Mouse (Mus musculus) MEL-GATA-1-ER (cell line): ENCODE data around the gene Grik5.

Source experiments
- DNase-seq: peaks from one replicate; pipeline ENCODE4 v3.0.0-alpha.2; 2012; ENCODE audit warnings: low read depth; ENCODE audit errors: extremely low read depth

Grik5 gene

DNA sequence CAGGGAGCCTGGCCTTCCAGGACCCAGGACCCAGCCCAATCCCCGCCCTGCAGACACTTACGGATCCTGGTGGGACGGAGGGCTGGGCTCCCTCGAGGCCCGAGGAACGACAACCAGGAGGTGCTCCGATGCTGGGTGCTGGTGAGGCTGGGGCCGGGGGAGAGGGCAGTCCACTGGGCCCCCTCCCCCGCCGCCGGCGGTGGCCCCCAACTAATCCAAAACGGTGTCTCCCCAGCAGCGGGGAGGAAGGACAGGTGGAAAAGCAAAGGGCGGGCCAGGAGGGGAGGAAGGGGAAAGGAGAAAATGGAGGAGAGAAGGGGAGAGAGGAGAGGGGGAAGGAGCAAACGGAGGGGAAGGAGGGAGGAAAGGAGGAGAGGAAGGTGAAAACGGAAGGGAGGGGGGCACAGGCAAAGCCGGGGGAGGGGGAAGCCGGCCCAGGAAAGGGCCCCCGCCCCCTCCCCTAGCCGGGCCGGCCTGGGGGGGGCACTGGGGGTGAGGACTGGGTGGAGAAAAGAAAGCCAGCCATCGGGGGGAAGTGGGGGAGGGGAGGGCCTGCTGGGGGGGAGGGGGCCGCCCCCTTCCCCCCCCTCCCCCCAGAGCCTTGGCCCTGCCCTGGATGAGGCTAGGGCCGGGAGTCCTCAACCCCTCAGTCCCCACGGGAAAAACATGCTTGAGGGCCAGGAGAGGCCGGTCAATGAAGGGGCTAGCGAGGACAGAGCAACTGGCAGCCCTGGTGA is at the start of gene Grik5, which contains the start of gene Zfp574:
Gene Grik5 (minus strand): TSS at position 368 of the 737 bp plus-strand sequence.
Gene Zfp574 (plus strand): TSS at position 589 of the 737 bp plus-strand sequence.
- no peak for DNase-seq

DNA sequence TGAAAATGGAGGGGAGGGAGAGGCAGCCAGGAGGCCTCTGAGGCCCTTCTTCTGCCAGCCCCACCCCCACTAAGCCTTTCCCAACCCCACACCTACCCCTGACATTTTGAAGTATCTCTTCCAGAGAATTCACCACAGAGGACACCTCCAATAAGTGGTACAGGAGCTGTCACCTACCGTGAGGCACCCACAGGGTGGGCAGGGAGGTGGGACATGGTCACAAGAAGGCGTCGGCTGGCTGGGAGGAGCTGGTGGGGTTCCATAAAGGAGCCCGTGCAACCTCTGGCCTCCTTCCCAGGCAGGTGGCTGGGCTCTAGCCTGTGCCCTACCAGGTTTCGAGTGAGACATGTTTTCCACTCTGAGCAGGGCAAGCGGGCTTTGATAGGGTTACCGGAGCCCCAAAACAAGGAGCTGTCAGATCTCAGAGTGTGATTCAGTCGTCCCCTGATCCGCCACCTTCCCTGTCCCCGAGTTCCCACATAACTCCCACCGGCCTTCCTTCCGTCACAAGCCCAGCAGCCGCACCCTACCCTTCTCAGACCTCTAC is 49.2 kb upstream of the Grik5 start:
- DNase-seq, result no peak

DNA sequence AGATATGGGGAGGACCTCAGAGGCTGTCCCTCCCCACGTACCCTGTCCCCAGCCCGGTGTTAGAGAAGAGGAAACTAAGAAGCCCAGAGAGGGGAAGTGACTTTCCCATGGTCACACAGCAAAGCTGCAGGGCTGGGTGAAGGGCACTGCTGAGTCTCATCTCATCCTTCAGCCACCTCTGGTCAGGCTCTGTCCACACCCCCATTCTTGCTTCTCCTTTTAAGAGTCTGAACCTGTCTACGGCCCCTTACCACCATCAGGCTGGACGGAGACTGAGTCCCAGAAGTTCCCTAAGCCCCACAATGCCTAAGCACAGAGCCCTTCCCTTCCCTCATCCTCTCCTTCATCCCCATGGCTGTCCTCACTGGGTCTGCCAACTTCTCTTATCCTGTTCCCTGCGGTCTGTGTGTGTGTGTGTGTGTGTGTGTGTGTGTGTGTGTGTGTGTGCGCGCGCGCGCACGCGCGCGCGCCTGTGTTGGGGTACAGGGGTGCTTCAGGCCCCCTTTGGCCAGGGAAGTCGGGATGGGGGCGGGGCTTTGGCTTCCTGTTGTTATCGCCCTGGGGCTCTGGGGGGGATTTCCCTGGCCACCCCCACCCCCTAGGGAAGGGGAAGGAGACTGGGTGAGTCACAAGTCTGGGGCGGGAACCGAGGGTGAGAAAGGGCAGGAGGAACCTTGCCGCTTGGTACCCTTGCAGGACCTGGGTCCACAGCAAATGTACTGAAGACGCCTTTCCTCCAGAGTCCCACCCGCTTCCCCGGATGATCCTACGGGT is 48.1 kb upstream of the Grik5 start:
- peak; percentile 63 for DNase-seq

DNA sequence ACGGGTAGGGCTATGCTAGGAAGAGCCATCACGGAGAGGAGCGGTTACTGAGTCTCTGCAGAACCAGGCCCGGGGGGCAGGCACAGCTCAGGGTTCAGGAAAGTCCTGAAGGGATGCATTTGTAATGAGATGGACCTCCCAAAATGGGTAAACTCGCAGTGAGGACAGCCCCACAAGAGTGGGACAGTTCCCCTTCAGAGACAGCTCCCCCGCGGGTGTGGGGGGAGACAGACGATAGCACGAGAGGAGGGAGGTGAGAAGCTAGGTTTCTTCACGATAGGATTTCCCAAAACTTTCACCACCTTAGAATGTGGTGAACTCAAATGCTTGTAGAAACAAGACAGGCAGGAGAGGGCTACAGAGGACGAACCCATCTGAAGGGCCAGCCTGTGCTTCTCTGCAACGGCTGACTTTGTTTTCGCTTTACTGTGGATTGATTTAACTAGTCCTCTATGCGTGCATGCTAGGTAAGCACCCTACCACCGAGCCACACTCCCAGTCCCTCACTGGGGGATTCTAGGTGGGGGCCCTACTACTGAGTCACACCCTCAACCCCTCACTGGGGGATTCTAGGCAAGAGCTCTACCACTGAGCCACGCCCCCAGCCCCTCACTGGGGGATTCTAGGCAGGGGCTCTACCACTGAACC is 40.9 kb upstream of the Grik5 start:
- no peak for DNase-seq

DNA sequence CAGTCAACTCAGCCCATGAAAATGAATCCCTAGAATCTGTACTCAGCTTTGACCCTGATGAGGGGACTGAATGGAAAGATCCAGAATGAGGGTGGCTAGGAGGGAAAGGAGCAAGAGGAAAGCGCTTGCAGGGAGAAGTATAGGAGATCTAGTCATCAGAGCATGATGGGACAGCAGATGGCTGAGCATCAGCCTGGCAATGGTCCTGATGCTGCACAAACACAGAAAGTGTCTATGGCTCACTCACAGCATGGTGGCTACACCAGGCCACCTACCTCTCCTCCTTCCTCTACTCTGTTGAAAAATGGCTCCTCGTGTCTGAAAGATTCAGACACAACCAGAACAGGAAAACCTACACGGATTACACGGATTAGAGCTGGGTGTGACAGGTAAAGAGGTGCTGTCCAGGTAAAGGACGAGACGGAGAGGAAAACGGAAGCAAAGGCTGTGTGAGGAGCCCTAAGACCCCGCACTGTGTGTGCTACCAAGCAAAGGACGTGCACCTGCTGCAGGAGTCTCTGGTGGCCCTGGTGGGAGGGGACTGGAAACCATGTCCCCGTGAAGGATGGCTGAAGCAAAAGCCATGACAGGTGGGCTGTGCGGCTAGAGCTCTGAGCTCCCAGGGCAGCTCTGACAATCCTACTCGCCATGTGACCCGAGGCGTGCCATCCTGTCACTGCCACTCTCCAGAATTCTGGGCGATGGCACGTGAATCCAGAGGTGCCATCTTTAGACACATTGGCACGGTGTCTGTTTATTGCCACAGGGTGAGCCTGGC is 40.2 kb upstream of the Grik5 start:
- no peak for DNase-seq

DNA sequence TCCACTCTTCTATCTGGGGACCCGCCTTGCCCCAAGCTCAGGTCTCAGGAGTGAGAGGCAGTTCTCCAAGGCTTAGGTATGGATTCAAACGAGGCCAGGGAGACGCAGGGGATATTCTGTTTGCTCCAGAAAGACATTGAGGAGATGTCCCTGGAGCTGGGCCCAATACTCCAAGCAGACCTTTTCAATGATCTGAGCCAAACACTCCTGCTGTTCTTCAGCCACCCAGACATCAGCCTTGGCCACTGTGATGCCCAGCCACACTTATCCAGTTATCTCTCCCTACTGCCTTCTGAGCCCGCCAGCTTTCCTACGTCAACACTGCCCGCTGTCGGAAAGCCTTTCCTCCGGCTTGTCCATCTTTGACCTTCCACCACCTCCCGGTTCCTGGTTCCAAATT is 38.2 kb upstream of the Grik5 start:
- DNase-seq, result no peak

DNA sequence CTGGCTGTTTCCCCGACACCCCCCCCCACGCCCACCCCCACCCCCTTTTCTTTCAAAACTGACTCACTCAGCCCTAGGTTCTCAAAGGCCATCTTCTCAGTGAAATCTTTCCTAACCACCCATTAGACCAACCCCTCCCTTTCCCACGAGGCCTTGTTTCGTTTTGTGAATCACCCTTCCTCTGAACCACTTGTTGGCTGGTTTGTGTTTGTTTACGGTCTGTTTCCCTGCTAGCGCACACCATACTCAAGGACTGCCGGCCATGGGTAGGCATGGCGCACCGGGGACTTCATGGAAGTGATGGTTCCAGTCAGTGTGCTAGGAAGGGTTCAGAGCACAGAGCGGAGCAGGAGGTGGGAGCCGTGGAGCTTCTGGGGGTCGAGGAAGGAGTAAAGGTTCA is 37.2 kb upstream of the Grik5 start:
- no peak for DNase-seq

DNA sequence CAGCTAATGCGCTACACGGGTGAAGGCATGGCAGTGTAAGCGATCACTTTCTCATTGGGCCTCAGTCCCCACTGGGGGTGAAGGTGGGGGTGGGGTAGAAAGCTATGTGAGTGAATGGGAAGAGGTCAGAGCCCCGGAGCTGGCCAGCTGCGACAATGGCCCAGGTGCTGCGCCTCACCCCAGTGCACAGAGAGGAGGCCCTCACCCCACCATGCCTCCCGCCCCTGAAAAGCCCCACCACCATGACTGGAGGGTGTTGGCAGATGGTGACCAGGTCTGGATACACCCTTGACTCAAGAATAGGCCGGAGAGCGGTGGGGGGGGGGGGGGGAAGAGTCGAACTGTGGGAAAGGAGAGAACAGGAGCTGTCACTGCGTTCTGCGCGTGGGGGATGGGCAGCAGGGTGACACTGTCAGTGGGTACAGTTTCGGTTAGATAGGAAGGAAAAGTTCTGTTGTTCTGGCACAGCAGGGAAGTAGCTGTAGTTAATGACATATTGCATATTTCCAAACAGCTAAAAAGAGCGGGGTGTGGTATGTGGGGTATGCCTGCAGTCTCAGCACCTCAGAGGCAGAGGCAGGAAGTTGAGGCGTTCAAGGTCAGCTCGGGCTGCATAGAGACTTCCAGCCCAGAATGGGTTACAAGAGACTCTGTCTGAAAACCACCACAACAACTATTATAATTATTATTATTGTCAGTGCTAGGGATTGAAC is 34.8 kb upstream of the Grik5 start:
- DNase-seq, result no peak

DNA sequence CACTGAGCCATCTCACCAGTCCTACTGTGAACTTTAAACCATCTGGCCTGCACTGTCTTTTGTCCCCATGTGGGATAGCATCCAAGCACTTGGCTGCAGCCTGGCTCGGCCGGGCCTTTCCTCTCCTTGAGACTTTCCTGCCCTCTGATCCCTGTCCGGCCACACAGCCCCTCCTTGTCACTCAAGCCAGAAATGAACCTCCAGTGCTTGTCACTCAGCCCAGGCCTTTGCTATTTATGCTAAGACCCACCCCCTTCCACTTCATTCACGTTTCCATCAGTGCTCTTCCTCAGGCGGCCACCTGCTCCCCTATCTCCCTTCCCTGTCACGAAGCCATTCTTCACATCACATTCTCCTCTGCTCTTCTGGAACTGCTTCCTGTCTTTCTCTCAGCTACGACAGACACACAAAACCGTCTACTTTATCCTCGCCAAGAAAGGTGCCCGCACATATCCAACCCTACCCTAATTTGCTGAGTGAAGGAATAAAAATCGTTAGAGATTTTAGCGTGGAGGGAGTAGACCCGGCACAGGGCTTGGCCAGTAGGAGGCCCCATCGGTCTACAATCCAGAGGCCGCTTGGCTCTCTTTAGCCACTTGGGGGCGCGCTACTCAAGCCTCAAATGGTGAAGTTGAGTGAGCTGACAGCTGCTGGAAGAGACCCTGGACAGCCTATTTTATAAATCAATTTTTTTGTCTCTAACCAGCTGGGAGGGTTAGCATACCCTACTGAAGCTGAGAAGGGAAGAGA is 33.4 kb upstream of the Grik5 start:
- DNase-seq, result peak; percentile 46

DNA sequence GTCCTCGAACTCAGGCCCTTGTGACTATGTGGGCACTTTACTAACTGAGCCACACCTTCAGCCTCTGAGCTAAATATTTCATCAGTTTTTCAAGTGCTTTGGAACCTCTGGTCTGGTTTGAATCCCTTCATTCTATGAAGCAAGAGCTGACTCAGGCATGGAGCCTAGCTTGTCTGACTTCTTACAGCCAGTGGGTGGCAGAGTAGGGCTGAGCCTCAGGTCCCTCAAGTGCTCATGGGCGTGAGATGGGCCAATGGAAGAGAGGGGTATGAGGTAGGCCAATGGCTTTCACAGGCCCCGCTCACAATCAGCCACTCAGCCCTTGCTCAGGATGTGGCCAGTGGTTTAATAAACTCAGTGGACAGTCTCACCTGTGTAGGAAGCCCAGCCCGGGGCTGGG is 27.4 kb upstream of the Grik5 start:
- no peak for DNase-seq

DNA sequence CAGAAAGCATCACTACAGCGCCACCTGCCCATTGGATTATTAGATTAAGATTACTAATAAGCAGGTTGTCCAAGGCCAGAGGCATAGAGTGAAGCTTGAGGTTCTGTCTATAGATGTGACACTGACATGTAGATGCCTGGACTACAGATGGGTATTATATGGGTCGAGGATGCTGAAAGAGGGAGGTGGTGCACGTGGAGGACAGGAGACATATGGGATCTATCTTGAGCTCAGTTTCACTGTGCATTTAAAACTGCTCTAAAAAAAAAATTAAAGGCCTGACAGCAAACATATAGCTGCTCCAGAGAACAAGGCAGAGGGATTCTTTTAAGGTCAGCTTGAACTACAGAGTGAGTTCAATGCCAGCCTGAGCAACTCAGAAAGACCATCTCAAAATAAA is 26.0 kb upstream of the Grik5 start:
- DNase-seq, result no peak

DNA sequence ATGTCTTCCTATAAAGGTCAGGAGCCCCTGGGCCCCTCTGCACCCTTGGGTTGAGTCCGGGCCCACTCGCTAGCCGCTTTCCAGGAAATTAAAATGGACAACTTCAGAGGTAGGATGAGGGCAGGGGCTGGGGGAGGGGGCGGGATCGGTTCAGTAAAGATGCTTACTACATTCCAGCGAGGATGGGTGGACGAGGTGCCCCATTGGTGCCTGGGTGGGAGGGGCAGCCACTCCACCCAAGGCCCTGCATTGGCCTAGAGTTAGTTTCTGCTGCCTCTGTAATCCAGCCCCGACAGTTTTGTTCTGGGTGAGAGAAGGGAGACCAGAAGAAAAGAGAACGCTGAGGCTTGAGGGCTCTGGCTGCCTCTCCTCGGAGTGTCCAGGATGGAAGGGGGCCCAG is 17.7 kb upstream of the Grik5 start:
- no peak for DNase-seq

DNA sequence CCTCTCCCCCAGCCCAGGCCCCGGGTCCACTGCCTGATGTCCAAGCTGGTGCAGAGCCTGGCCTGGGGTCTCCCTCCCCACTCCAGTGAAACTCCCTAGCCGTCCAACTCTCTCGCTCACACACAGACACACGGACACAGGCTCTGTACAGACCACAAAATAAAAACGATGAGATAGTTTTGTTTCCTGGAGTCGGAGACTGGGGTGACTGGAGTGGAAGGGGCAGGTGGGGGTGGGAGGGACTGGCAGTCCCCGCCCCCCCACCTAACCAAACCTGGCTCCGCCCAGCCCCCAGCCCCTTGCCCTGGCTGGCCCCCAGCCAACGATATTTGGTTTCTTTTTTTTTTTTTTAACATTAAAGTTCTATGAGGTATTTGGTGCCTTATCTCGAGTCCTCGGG is 16.8 kb upstream of the Grik5 start:
- DNase-seq, result no peak

DNA sequence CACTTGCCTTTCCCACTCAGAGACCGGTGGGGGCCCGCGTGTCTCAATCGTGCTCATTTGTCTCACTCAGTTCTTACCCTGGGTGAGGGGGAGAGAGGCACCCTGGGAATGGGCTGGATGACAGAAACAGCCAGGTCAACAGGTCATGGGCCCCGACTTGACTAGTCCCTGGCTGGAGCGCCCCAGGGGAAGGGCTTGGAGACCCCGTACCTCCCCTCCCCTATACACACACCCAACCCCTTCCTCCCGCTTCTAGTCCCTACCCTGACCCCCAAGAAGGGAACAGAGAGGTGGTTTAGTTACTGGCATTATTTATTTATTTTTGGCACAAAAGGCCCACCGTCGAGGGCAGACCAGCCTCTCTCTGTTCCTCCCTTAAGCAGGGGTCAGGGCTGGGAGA is 16.4 kb upstream of the Grik5 start:
- DNase-seq, result no peak

DNA sequence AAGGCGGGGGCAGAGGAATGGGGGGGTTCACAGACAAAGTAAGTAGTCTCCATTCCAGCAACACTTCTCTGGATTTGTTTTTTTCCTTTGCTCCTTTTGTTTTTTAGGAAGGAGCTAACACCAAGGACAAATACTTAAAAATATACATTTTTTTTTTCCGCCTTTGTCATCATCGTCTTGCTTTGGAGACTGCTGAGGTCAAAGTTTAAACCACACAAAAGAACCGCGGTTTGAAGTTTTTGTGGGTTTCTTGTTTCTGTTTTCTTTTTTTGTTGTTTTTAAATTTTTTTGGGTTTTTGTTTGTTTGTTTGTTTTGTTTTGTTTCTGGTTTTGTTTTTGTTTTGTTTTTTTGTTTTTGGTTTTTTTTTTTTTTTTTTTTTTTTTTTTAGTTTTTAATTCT is 15.8 kb upstream of the Grik5 start:
- no peak for DNase-seq

DNA sequence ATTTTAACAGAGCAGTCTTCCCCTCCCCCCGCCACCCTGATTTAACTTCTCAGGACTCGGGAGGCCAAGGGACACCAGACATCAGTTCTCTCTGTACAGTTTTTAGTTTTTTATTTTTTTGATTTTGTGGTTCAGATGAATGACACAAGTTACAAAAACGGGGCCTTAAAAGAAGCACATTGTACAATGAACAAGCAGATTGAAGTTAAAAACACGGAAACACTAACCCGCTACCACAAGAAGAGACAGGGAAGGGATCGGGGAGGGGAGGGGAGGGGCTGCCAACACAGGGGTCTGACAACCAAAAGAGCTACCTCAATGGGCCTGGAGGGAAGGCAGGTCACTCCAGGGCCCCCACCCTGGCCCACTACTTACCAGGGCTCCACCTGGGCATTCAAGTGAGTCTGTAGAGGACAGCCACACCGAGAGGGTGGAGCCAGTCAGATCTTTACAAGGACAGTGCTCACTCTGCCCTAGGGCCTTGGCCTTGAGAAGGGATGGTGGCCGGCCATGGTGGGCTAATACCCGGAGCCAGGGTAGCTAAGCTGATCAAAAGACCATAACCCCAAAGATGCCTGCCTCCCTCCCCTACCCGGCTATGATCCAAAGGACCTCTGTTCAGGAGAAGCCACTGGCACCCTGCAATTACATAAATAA is 15.2 kb upstream of the Grik5 start:
- DNase-seq, result no peak

DNA sequence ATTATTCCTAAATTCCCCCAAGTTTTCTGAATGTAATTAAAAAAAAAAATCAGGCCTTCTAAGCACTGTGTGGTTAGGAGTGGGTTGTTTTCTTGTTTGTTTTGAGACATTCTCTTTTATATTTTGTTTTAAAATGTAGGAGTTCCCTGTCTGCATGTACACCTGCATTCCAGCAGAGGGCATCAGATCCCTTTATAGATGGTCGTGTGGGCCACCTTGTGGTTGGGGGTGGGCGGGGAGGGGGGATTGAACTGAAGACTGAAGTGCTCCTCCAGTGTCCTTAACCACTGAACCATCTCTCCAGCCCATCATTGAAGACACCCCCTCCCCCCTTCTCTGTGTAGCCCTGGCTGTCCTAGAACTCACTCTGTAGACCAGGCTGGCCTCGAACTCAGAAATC is 14.5 kb upstream of the Grik5 start:
- no peak for DNase-seq

DNA sequence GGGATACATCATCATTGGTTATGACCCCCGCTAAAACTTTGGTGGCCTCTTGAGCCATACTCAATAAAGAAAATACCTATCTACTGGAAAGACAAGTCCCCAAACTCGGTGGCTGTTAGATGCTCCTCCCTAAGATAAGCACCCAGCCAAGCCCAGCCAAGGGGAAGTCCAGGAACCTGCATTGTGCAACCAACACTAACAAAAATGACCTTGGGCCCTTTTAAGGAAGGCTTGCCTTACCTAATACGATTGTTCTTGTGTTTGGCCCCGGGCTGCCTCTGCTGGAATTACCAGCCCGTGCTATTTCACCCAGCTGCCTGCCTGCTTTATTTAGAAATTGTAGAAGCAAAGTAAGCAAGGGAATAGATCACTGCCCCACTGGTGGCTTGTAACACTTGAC is 12.5 kb upstream of the Grik5 start:
- DNase-seq, result no peak

DNA sequence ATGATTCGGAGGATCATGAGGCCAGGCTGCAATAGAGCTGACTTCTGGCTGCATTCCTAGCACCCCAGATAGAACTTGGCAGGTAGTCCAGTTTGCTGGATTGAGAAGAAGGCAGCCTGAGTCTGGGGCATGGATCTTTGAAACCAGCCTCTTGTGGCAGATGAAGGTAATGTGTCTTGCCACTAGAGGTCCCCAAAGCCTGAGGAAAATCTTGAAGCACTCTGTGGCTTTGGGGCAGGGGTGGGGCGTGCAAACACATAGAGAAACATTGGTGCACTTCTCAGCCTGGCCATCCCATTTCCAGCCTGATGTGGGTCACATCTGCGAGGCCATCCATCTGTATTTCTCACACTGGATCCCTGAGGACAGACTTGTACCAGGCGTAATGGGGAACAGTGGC is 10.4 kb upstream of the Grik5 start:
- no peak for DNase-seq
